Mouse (Mus musculus) lung, adult 2 months (tissue): ENCODE measurements around the gene Rab44.

Source experiments
- CTCF ChIP-seq: fragments of 200-500 bp; IDR thresholded peaks from 2 replicates; pipeline ENCODE4 v1.5.1; 2011; ENCODE audit warnings: mild to moderate bottlenecking, low read length, control low read depth; ENCODE audit not compliant: insufficient read depth
- POLR2A ChIP-seq: fragments of 200-500 bp; IDR thresholded peaks from 2 replicates; pipeline ENCODE4 v1.6.1; 2011; ENCODE audit warnings: low read depth, mild to moderate bottlenecking, control low read depth, low read length, borderline replicate concordance; ENCODE audit errors: extremely low read depth

- TF ChIP-seq CTCF (no peak), POLR2A (no peak)
These were observed 39.9 kb upstream of the Rab44 start for GRCm38 (mm10) chr17:29074085-29074484.
